Mouse (Mus musculus) stomach, embryonic 16.5 days (tissue): Measurements from ENCODE around the gene Itln1. TPM values are rescaled to one million over a fixed set of nuclear protein-coding genes. Genes with fewer than 3 reads are reported as not detected.

ENCODE experiments used
- ATAC-seq: fragments of 200-750 bp; cut with Nextera tagmentation; 2 replicates; pipeline ENCODE4 v1.8.0; 2017; ENCODE audit warnings: moderate number of reproducible peaks, moderate TSS enrichment; ENCODE audit not compliant: insufficient read depth, low FRiP score
- H3K27ac ChIP-seq: fragments of 300-500 bp; sonication (generic); 2 replicates; pipeline ENCODE4 v1.5.1; 2014; ENCODE audit warnings: low read length
- H3K27me3 ChIP-seq: fragments of 300-500 bp; sonication (generic); 2 replicates; pipeline ENCODE4 v1.6.1; 2014; ENCODE audit warnings: low read length, control low read depth, mixed read lengths; ENCODE audit not compliant: control insufficient read depth, insufficient read depth
- H3K36me3 ChIP-seq: fragments of 300-500 bp; sonication (generic); 2 replicates; pipeline ENCODE4 v1.6.1; 2014; ENCODE audit warnings: low read length; ENCODE audit not compliant: control insufficient read depth, insufficient read depth
- H3K4me1 ChIP-seq: fragments of 300-500 bp; sonication (generic); 2 replicates; pipeline ENCODE4 v1.6.1; 2014; ENCODE audit warnings: low read length, control low read depth, mixed read lengths; ENCODE audit not compliant: control insufficient read depth, insufficient read depth
- H3K4me2 ChIP-seq: fragments of 300-500 bp; sonication (generic); 2 replicates; pipeline ENCODE4 v1.6.1; 2014; ENCODE audit warnings: low read depth, low read length, mixed read lengths
- H3K4me3 ChIP-seq: fragments of 300-500 bp; sonication (generic); replicated peaks from 2 replicates; pipeline ENCODE4 v1.5.1; 2014; ENCODE audit warnings: mild to moderate bottlenecking, low read length
- H3K9ac ChIP-seq: fragments of 300-500 bp; sonication (generic); 2 replicates; pipeline ENCODE4 v1.6.1; 2014; ENCODE audit warnings: low read length
- H3K9me3 ChIP-seq: fragments of 300-500 bp; sonication (generic); replicated peaks from 2 replicates; pipeline ENCODE4 v1.6.1; 2016; ENCODE audit warnings: low read length, control low read depth; ENCODE audit not compliant: control insufficient read depth
- WGBS: fragments of 180-500 bp; shearing (Covaris S2); extraction: QIAGEN DNeasy Blood & Tissue Kit; methylation state at CpG from one replicate; pipeline ENCODE4 v1.1.7; 2014; 5-methylcytosine and 5-hydroxymethylcytosine counted together
- polyA plus RNA-seq: library from polyadenylated mRNA; unstranded; fragments of >200 nt; fragmentation: Nextera tagmentation; extraction: Ambion mirVana; gene quantifications from 2 replicates; pipeline ENCODE4 v1.2.1, GENCODE M21; 2015

Itln1 gene
- polyA plus RNA-seq, 1 experiment from 2014 or later = not detected

DNA sequence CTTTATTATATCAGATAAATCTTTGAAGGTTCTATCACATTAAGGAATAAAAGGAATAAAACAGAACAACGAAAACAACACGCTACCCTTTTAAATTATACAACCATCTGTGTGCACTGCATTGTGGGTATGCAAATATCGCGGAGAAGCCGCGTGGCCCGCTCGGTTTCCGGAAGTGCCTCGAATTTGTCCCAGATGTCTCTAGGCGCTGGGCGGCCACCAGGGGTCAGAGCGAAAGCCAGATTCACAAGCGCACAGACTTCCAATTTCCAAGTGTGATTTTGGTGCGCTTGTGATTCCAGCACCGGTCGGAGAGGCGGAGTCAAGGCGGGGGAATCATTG is 31.9 kb downstream of the Itln1 start, which contains the start of gene Alyref2:
TSS of gene Alyref2 (plus strand) at position 229 of the 342 bp plus-strand sequence.
- peak within 1 kb of the TSS; percentile 79 for H3K9ac ChIP-seq
- peak within 1 kb of the TSS; percentile 70 for H3K4me2 ChIP-seq
- peak; percentile 89 for ATAC-seq

DNA sequence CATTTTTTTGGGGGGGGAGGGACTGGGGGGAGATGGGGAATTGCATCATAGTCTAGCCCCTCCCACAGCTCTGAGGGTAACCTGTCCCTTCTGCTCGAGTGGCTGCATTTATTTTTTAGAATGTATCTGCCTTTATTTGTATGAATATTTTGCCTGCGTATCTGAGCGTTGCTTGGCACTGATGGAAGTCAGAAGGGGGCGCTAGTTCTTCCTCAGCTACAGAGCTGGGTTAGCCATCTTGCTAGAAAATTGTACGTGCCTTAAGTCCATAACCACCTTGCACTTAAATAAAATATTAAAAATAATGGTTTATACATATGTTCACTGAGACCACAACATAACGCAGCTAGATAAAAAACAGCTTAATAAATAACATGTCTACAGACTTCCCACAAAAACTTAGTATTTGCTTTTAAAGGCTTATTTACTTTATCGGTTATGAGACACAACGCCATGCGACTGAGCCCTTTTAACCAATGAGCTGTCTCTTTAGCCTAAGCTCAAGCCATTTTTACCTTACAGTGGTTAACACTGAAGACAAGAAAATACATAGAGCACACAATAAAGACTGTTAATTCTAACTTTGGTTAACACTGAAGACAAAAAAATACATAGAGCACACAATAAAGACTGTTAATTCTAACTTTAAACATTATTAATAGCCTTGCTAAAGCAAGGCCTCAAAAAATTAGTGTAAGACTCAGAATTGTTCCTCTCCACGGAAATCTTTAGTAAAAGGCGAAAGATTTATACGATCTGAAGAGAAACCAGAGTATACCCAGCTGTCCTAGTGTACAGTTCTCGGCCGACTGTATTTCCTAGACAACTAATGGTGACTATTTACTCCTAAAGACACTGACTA is 32.5 kb downstream of the Itln1 start:
- H3K27ac ChIP-seq = peak overlapping the region; percentile 98
- peak; percentile 87 for ATAC-seq
- peak overlapping the region; percentile 70; the same call in 1 of the 2 replicates for H3K4me2 ChIP-seq
- under 1% methylated on average over 14 of the region's 14 CpGs for WGBS
- H3K4me1 ChIP-seq = peaks cover 7% of the 10 kb centered on the region
- H3K4me3 ChIP-seq = peak overlapping the region; percentile 54
- no peak overlapping the region for H3K9ac ChIP-seq
- H3K9me3 ChIP-seq = no peaks in the 10 kb centered on the region
- no peaks in the 10 kb centered on the region for H3K36me3 ChIP-seq
- no peaks in the 10 kb centered on the region for H3K27me3 ChIP-seq

More for the DNA sequence above, 31.9 kb downstream of the Itln1 start, which contains the start of gene Alyref2:
- Histone ChIP-seq H3K36me3 (no peaks in the 10 kb centered on the region), H3K27me3 (no peaks in the 10 kb centered on the region), H3K27ac (peak within 1 kb of the TSS; percentile 98), H3K9me3 (no peaks in the 10 kb centered on the region), H3K4me3 (peak within 1 kb of the TSS; percentile 54), H3K4me1 (peaks cover 7% of the 10 kb centered on the region)
- under 1% methylated on average over 19 of the region's 19 CpGs for WGBS

DNA sequence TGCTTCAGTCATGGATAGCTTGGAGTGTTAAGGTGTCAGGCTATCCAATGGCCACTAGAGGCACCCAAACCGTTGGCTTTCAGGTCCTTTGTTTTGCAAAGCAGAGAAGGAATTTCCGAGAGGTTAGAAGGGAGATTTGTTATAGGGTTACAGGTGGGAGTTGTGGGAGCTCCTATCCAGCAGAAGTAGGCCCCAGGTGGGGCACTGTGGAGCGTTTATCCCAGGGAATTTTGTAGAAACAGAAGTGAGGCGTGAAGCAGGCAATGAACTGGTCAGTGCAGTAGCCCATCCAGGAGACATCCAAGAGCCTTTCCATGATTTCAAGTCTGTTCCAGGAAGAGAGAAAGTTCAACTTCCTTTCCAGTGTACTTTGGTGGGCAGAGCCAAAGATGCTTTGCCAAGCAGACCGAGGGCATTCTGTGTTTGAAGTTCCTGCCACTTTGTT is 33.4 kb downstream of the Itln1 start:
- 5% methylated on average over 5 of the region's 5 CpGs for WGBS
- no peak for ATAC-seq
- Histone ChIP-seq H3K9me3 (no peaks in the 10 kb centered on the region), H3K27me3 (no peaks in the 10 kb centered on the region), H3K4me3 (peak overlapping the region; percentile 23), H3K36me3 (no peaks in the 10 kb centered on the region), H3K4me1 (peaks cover 7% of the 10 kb centered on the region), H3K27ac (peak overlapping the region; percentile 55), H3K9ac (no peak overlapping the region), H3K4me2 (peak overlapping the region; percentile 46; the same call in 1 of the 2 replicates)

DNA sequence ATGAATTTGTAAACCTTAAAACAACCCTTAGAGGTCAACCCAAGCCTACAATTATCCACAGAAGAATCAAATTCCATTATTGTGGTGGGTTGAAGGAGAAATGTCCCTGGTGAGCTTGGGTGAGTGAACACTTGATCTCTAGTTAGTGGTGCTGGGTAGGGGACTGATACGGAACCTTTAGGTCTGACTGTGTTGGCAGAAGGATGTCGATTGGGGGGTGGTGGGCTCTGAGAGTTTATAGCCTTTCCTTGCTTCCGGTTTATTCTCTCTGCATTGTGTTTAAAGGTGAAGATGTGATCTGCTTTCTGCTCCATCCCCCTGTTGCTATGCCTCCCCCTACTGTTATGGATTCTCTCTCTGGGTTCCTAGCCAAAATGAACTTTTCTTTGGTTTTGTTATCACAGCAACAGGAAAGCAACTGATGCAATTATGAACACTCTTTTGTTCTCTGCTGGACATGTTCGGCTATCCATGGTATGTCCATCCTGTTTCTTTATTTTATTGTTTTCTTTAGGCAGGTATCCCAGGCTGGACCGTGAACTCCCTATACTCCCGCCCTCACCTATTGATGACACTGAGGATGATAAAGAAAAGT is 34.0 kb downstream of the Itln1 start:
- Histone ChIP-seq H3K27me3 (no peaks in the 10 kb centered on the region), H3K9me3 (no peaks in the 10 kb centered on the region), H3K4me1 (peaks cover 7% of the 10 kb centered on the region), H3K36me3 (no peaks in the 10 kb centered on the region), H3K27ac (no peak overlapping the region), H3K4me3 (peak overlapping the region; percentile 23; the same call in 1 of the 2 replicates), H3K9ac (no peak overlapping the region), H3K4me2 (0 out of 2 replicates have a peak overlapping the region, but pooled peaks have one; percentile 46)
- 60% methylated on average over 6 of the region's 6 CpGs for WGBS
- no peak for ATAC-seq

DNA sequence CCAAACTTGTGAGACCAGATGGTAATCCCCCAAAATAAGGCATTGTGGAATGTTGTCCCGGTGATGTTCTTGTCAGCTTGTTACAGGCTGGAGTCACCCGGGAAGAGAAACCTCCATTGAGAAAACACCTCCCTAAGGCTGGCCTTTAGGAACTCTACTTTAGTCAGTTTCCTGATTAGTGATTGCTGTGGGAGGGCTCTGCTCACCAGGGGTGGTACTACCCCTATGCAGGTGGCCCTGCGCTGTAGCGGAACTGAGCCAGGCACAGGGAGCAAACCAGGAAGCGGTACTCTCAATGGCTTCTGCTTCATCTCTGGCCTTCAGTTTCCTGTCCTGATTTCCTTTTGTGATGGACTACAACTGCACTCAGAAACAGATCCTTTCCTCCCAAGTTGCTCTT is 35.2 kb downstream of the Itln1 start:
- H3K9ac ChIP-seq = no peak overlapping the region
- no peak for ATAC-seq
- H3K27ac ChIP-seq = no peak overlapping the region
- peaks cover 6% of the 10 kb centered on the region for H3K4me1 ChIP-seq
- no peak overlapping the region for H3K4me3 ChIP-seq
- WGBS = 80% methylated on average over 5 of the region's 5 CpGs
- no peaks in the 10 kb centered on the region for H3K36me3 ChIP-seq
- no peaks in the 10 kb centered on the region for H3K9me3 ChIP-seq
- no peaks in the 10 kb centered on the region for H3K27me3 ChIP-seq
- H3K4me2 ChIP-seq = no peak overlapping the region

DNA sequence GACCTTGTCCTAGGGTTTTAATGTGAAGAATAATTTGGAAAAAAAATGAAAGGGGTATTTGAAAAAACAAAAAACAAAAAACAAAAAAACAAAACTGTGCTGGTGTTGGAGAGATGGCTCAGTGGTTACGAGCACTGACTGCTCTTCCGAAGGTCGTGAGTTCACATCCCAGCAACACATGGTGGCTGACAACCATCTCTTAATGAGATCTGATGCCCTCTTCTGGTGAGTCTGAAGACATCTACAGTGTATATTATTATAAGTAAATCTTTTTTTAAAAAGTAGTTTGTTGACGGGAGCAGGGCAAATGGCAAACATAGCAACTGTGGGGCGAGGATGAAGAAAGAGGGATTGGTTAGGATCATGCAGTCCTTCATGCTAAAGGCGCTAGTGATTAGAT is 39.7 kb downstream of the Itln1 start:
- H3K27ac ChIP-seq = no peak overlapping the region
- H3K9ac ChIP-seq = no peak overlapping the region
- no peak overlapping the region for H3K4me2 ChIP-seq
- no peak overlapping the region for H3K4me3 ChIP-seq
- 0 out of 2 replicates have a peak, but pooled peaks cover 3% of the 10 kb centered on the region for H3K4me1 ChIP-seq
- 87% methylated on average over 6 of the region's 6 CpGs for WGBS
- no peaks in the 10 kb centered on the region for H3K27me3 ChIP-seq
- H3K9me3 ChIP-seq = peaks cover 7% of the 10 kb centered on the region; the same call in 1 of the 2 replicates
- ATAC-seq = no peak
- H3K36me3 ChIP-seq = no peaks in the 10 kb centered on the region

DNA sequence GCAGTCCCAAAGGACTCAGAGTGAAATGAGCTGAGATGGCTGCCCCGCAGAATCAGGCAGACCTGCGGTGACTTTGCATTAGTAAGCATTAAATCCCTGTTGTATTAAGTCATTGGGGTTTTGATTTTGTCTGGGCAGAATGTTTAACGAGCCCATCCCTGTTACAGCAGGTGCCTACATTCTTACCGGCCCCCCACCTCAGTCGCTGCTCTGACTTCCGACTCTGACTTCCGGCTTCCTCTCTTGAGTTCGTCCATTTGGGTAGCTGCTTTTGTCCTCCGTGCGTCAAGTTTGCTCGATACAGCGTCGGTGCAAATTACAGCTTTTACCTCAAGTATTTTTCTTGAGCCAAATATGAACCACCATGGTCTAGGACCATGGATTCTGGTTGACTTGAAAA is 40.9 kb downstream of the Itln1 start:
- H3K9me3 ChIP-seq = peaks cover 12% of the 10 kb centered on the region; the same call in 1 of the 2 replicates
- ATAC-seq = no peak
- 0 out of 2 replicates have a peak, but pooled peaks cover 3% of the 10 kb centered on the region for H3K4me1 ChIP-seq
- no peaks in the 10 kb centered on the region for H3K27me3 ChIP-seq
- no peak overlapping the region for H3K4me2 ChIP-seq
- H3K27ac ChIP-seq = no peak overlapping the region
- no peak overlapping the region for H3K4me3 ChIP-seq
- no peak overlapping the region for H3K9ac ChIP-seq
- WGBS = 92% methylated on average over 13 of the region's 13 CpGs
- H3K36me3 ChIP-seq = no peaks in the 10 kb centered on the region

DNA sequence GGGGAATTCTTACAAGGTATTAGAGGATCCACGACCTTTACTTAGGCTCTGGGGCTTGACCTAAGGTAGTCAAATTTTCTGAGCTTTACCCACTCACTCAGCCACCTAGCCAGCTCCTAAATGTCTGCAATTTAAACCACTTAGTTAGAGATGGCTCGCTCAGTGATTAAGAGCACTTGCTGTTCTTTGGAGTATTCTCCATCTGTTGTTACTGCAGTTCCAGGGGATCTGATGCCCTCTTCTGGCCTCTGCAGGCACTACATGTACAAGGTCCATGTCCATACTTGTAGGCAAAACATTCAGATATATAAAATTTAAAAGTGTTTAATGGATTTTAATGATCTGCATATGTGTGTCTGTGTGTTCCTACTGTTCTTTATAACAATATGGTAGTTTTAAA is 56.1 kb downstream of the Itln1 start:
- Histone ChIP-seq H3K4me2 (no peak overlapping the region), H3K36me3 (no peaks in the 10 kb centered on the region), H3K27ac (peak overlapping the region; percentile 92; the same call in 1 of the 2 replicates), H3K4me3 (no peak overlapping the region), H3K9ac (no peak overlapping the region), H3K9me3 (peaks cover 5% of the 10 kb centered on the region; the same call in 1 of the 2 replicates), H3K27me3 (no peaks in the 10 kb centered on the region), H3K4me1 (no peaks in the 10 kb centered on the region)
- 61% methylated on average over 2 of the region's 2 CpGs for WGBS
- no peak for ATAC-seq
